Mouse (Mus musculus): ENCODE data around the gene Lmo1.
"Not testable (repeated sequence)": the region's sequence is repeated elsewhere in the genome, so short reads cannot be mapped to it uniquely, and the experiment has no call there.

Gene Lmo1

DNA sequence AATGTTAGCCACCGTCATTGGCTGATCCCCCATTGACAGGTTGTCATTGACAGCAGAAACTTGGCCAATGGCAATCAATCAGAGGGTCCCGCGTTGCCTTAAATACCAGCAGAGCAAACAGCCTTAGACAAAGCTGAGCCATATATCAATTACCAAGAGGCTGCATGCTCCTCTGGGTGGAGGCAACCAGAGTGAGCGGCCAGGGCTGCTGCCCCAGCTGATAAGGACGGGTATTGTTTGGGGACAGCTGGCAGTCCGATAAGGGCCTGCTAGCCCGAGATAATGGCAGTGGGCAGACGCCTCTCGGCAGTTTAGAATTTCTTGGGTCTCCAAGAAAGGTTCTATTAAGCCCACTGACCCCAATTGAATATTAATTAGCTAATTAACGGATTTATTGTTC, 60.1 kb downstream of the Lmo1 start:
- Histone ChIP-seq H3K9me3 (ENCODE audit: low read length) (no peaks in the 10 kb centered on the region), H3K27me3 (ENCODE audit: insufficient read depth, low read length) (no peaks in the 10 kb centered on the region; the same call in 1 of the 2 replicates), H3K4me3 (replicated peaks; ENCODE audit: low read length) (no peak overlapping the region), H3K4me1 (replicated peaks; ENCODE audit: low read depth, low read length) (no peaks in the 10 kb centered on the region), H3K36me3 (ENCODE audit: insufficient read depth, low read length) (no peaks in the 10 kb centered on the region)
- TF ChIP-seq NANOG (IDR thresholded peaks at IDR 0.05; ENCODE audit: borderline replicate concordance, low read length): no peak
- no peak for TF ChIP-seq CTCF (conservative IDR thresholded peaks at IDR 0.05; ENCODE audit: low read length)
- no peak for TF ChIP-seq POU5F1 (IDR thresholded peaks at IDR 0.05; ENCODE audit: borderline replicate concordance, low read length)

DNA sequence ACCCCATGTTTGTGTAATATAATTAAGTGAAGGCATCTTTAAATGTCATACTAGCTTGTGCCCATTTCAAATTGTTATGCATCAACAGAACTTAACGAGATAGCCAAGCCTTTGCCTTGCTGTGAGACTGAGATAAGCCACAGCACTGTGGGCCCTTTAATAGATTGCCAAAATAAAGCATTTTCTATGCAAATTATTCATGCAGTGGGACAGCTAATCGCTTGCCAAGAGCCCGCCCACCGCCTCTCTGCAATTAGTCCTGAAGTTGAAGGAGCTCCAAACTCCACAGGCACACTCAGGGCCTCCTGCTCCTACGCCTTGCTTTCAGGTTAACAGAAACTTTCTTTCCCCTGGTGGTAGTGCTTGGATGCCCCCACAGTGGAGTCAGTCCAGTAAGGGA, 64.0 kb downstream of the Lmo1 start:
- TF ChIP-seq POU5F1 (IDR thresholded peaks at IDR 0.05; ENCODE audit: borderline replicate concordance, low read length) (no peak), NANOG (IDR thresholded peaks at IDR 0.05; ENCODE audit: borderline replicate concordance, low read length) (no peak), CTCF (conservative IDR thresholded peaks at IDR 0.05; ENCODE audit: low read length) (no peak)
- Histone ChIP-seq H3K36me3 (ENCODE audit: insufficient read depth, low read length) (no peaks in the 10 kb centered on the region), H3K4me1 (replicated peaks; ENCODE audit: low read depth, low read length) (no peaks in the 10 kb centered on the region), H3K9me3 (ENCODE audit: low read length) (no peaks in the 10 kb centered on the region), H3K27me3 (ENCODE audit: insufficient read depth, low read length) (no peaks in the 10 kb centered on the region; the same call in 1 of the 2 replicates), H3K4me3 (replicated peaks; ENCODE audit: low read length) (no peak overlapping the region)

DNA sequence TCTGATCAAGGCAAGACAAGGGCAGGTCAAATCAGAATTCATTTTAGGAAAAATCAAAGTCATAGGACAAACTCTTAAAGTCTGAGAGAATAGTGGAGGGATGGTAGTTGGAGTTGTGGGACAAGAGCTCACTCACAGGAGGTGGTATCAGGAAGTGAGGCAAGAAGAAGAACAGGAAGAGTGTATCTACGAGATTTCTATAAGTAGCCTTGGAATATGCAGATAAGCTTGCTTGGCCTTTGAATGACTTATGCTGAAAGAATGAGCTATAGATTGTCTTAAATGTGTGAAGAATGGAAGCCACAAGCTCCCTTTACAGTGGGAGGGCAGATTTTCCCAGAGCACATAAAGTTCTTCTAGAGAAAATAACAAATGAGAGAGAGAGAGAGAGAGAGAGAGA, 70.1 kb downstream of the Lmo1 start:
- Histone ChIP-seq H3K4me1 (replicated peaks; ENCODE audit: low read depth, low read length) (0 out of 2 replicates have a peak, but pooled peaks cover 8% of the 10 kb centered on the region), H3K4me3 (replicated peaks; ENCODE audit: low read length) (no peak overlapping the region), H3K36me3 (ENCODE audit: insufficient read depth, low read length) (no peaks in the 10 kb centered on the region), H3K27me3 (ENCODE audit: insufficient read depth, low read length) (no peaks in the 10 kb centered on the region), H3K9me3 (ENCODE audit: low read length) (no peaks in the 10 kb centered on the region)
- TF ChIP-seq CTCF (conservative IDR thresholded peaks at IDR 0.05; ENCODE audit: low read length): no peak
- no peak for TF ChIP-seq NANOG (IDR thresholded peaks at IDR 0.05; ENCODE audit: borderline replicate concordance, low read length)
- no peak for TF ChIP-seq POU5F1 (IDR thresholded peaks at IDR 0.05; ENCODE audit: borderline replicate concordance, low read length)

DNA sequence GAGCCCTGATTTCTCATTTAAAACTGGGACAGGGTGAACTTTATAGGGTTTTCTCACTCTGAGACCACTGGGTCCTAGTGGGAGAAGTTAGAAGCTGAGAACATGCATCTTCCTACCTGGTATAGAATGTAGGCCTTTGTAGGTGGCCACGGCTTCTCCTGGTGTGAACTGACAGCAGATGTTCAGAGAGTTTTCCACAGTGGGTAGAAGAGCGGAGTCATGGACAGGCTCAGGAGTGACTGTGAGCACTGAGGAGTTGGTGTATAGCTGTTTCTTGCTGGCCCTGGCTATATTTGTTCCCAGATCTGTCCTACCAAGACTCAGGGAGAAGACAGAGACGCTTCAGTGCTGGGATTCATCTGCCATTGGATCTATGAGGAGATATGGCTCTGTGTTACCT, 73.8 kb downstream of the Lmo1 start:
- Histone ChIP-seq H3K27me3 (ENCODE audit: insufficient read depth, low read length) (no peaks in the 10 kb centered on the region; the same call in 1 of the 2 replicates), H3K4me1 (replicated peaks; ENCODE audit: low read depth, low read length) (0 out of 2 replicates have a peak, but pooled peaks cover 8% of the 10 kb centered on the region), H3K36me3 (ENCODE audit: insufficient read depth, low read length) (no peaks in the 10 kb centered on the region), H3K4me3 (replicated peaks; ENCODE audit: low read length) (no peak overlapping the region), H3K9me3 (ENCODE audit: low read length) (no peaks in the 10 kb centered on the region)
- TF ChIP-seq NANOG (IDR thresholded peaks at IDR 0.05; ENCODE audit: borderline replicate concordance, low read length) (no peak), CTCF (conservative IDR thresholded peaks at IDR 0.05; ENCODE audit: low read length) (no peak), POU5F1 (IDR thresholded peaks at IDR 0.05; ENCODE audit: borderline replicate concordance, low read length) (no peak)

DNA sequence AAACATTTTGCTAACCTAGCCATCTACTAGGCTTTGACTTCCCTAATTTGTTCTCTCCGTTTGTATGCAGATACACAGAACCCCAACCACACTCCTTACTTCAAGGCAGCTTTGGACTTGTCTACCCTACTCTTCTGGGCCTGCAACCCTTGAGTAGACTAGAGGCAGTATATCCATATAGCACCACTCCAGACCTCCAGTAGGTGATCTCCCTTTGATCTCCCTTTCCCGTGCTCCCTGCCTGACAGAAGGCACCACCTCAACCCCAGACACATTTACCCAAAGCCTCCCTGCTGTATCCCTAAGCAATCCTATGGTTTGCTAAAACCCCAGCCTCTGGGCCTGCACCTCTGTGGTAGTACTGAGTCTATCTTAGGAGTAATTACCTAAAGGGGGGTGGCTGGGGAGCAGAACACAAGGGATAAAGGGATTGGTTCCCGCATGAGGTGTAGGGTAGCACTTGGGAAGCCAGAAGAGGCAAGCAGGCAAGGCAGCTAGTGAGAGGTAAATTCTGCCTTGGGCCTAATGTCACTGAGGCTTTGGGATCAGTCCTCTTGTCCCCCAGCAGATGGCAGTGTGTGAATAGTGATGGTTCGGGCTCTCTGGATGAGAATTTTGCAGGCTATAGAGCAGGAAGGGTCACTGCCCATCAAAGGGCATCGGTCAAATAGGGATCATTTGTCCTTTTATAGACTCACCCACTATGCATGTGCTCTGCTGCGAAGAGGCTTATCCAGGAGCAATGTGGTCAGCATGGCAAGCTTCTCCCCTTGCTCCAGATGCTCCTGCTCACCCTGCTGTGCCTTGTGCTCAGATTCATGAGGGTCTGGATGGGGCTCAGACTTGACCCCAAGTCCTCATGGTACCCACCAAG, 76.6 kb downstream of the Lmo1 start:
- TF ChIP-seq POU5F1 (IDR thresholded peaks at IDR 0.05; ENCODE audit: borderline replicate concordance, low read length) (no peak), NANOG (IDR thresholded peaks at IDR 0.05; ENCODE audit: borderline replicate concordance, low read length) (no peak), CTCF (conservative IDR thresholded peaks at IDR 0.05; ENCODE audit: low read length) (peak; percentile 52)
- no peaks in the 10 kb centered on the region for H3K4me1 ChIP-seq (replicated peaks; ENCODE audit: low read depth, low read length)
- no peaks in the 10 kb centered on the region for H3K9me3 ChIP-seq (ENCODE audit: low read length)
- no peaks in the 10 kb centered on the region; the same call in 1 of the 2 replicates for H3K27me3 ChIP-seq (ENCODE audit: insufficient read depth, low read length)
- no peaks in the 10 kb centered on the region for H3K36me3 ChIP-seq (ENCODE audit: insufficient read depth, low read length)
- H3K4me3 ChIP-seq (replicated peaks; ENCODE audit: low read length): no peak overlapping the region

DNA sequence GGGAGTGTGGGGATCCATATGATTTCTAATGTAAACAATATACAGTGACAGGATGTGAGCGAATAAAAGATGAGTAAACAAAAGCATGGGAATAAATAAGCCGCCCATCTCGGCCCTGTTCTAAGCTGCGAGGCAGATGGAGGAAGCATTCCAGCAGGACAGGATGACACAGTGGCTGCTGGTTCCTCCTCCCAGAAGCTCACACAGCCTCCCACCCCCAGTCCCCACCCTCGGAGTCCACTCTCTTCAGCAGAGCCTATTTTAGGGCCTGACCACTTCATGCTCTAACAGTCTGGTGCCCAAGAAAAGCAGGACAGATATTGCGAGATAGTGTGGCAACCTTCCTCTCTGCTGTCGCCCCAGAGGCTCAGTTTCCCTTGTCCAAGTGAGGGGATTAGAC, 77.8 kb downstream of the Lmo1 start:
- no peaks in the 10 kb centered on the region; the same call in 1 of the 2 replicates for H3K27me3 ChIP-seq (ENCODE audit: insufficient read depth, low read length)
- H3K36me3 ChIP-seq (ENCODE audit: insufficient read depth, low read length): no peaks in the 10 kb centered on the region
- H3K9me3 ChIP-seq (ENCODE audit: low read length): no peaks in the 10 kb centered on the region
- no peaks in the 10 kb centered on the region for H3K4me1 ChIP-seq (replicated peaks; ENCODE audit: low read depth, low read length)
- H3K4me3 ChIP-seq (replicated peaks; ENCODE audit: low read length): no peak overlapping the region
- TF ChIP-seq NANOG (IDR thresholded peaks at IDR 0.05; ENCODE audit: borderline replicate concordance, low read length) (no peak), POU5F1 (IDR thresholded peaks at IDR 0.05; ENCODE audit: borderline replicate concordance, low read length) (no peak), CTCF (conservative IDR thresholded peaks at IDR 0.05; ENCODE audit: low read length) (no peak)

DNA sequence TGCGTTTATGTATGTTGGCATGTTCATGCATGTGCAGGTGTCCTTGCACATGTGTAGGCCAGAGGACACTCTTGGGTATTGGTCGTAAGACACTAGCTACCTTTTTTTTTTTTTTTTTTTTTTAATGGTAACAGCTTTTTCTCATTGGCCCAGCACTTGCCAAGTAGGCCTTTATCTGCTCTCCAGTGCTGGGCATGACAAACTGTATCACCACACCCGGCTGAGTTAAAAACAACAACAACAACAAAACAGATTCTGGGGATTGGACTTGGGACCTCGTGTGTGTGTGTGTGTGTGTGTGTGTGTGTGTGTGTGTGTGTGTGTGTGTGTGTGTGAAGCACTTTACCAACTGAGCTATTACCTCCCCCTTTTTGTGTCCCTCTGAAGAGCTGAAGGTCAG, 78.4 kb downstream of the Lmo1 start:
- H3K36me3 ChIP-seq (ENCODE audit: insufficient read depth, low read length): no peaks in the 10 kb centered on the region
- H3K4me3 ChIP-seq (replicated peaks; ENCODE audit: low read length): no peak overlapping the region
- TF ChIP-seq CTCF (conservative IDR thresholded peaks at IDR 0.05; ENCODE audit: low read length) (no peak), POU5F1 (IDR thresholded peaks at IDR 0.05; ENCODE audit: borderline replicate concordance, low read length) (no peak)

DNA sequence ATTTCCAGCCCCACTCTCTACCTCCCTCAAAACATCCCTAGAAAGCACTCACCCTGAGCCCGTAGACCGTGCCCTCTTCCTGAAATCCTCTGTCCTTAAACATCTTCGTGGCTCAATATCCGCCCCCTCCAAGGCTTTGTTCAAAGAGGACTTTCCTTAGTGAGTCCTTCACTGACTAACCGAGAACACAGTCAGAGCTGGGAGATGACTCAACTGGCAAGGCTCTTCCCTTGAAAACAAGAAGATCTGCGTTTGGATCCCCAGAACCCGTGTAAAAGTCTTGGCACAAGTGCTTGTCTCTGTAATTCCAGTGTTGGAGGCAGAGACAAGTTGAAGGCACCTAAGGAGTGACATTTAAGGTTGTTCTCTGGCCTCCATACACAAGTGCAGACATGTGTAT, 80.7 kb downstream of the Lmo1 start:
- peaks cover 4% of the 10 kb centered on the region; the same call in 1 of the 2 replicates for H3K27me3 ChIP-seq (ENCODE audit: insufficient read depth, low read length)
- no peaks in the 10 kb centered on the region for H3K36me3 ChIP-seq (ENCODE audit: insufficient read depth, low read length)
- no peak overlapping the region for H3K4me3 ChIP-seq (replicated peaks; ENCODE audit: low read length)
- no peaks in the 10 kb centered on the region for H3K4me1 ChIP-seq (replicated peaks; ENCODE audit: low read depth, low read length)
- H3K9me3 ChIP-seq (ENCODE audit: low read length): no peaks in the 10 kb centered on the region
- no peak for TF ChIP-seq CTCF (conservative IDR thresholded peaks at IDR 0.05; ENCODE audit: low read length)
- TF ChIP-seq NANOG (IDR thresholded peaks at IDR 0.05; ENCODE audit: borderline replicate concordance, low read length): no peak
- TF ChIP-seq POU5F1 (IDR thresholded peaks at IDR 0.05; ENCODE audit: borderline replicate concordance, low read length): no peak

More for the DNA sequence above, 78.4 kb downstream of the Lmo1 start:
- no peaks in the 10 kb centered on the region; the same call in 1 of the 2 replicates for H3K27me3 ChIP-seq (ENCODE audit: insufficient read depth, low read length)
- H3K4me1 ChIP-seq (replicated peaks; ENCODE audit: low read depth, low read length): no peaks in the 10 kb centered on the region
- no peaks in the 10 kb centered on the region for H3K9me3 ChIP-seq (ENCODE audit: low read length)

DNA sequence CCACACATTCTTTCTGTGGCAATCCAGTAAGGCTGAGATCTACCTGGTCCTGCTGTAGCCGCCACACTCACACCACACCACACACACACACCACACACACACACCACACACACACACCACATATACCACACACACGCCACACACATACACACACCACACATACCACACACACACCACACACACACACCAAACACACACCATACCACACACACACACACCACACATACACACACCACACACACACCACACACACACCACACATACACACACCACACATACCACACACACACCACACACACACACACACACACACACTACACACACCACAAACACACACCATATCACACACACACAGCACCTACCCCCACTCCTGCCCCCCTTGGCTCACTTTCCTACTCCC, 83.7 kb downstream of the Lmo1 start:
- H3K4me1 ChIP-seq (replicated peaks; ENCODE audit: low read depth, low read length); H3K36me3 ChIP-seq (ENCODE audit: insufficient read depth, low read length); H3K27me3 ChIP-seq (ENCODE audit: insufficient read depth, low read length); H3K4me3 ChIP-seq (replicated peaks; ENCODE audit: low read length); H3K9me3 ChIP-seq (ENCODE audit: low read length): not testable (repeated sequence)
